Mouse (Mus musculus) heart, postnatal 14 days (tissue): ENCODE measurements around the gene Ndufaf2. TPM values are rescaled to one million over a fixed set of nuclear protein-coding genes. Genes with fewer than 3 reads are reported as not detected.

Experiments
- DNase-seq, 2 experiments: peaks; one replicate each; pipeline ENCODE4 v3.0.0; 2021 to 2022
- intact Hi-C: fragments of 180-260 bp; cut with DNase I; formaldehyde crosslinking; loops from one replicate; pipeline ENCODE4 v1.15.1; 2025
- long read RNA-seq, 2 experiments: library from polyadenylated mRNA; stranded (forward); transcript quantifications; one replicate each; pipeline ENCODE4 v2.0.0; 2021
- total RNA-seq, 2 experiments: library from RNA; stranded (reverse); gene quantifications; 2 replicates each; pipeline ENCODE4 v1.2.3; 2021

Ndufaf2 gene
- total RNA-seq: 10 to 100 TPM; 21.0 to 21.2 TPM
- long read RNA-seq, experiment 1, transcript Ndufaf2-201 (4 exons, 678 nt): major isoform, 16 of 18 reads
- long read RNA-seq, experiment 1, partial matches to known transcripts: 0 of 18 reads
- long read RNA-seq, experiment 1, other reads (novel, unspliced or antisense): 1 of 18 reads
- long read RNA-seq, experiment 2, transcript Ndufaf2-201 (4 exons, 678 nt): major isoform, 8 of 9 reads
- long read RNA-seq, experiment 2, partial matches to known transcripts: 0 of 9 reads
- long read RNA-seq, experiment 2, other reads (novel, unspliced or antisense): 1 of 9 reads

DNA sequence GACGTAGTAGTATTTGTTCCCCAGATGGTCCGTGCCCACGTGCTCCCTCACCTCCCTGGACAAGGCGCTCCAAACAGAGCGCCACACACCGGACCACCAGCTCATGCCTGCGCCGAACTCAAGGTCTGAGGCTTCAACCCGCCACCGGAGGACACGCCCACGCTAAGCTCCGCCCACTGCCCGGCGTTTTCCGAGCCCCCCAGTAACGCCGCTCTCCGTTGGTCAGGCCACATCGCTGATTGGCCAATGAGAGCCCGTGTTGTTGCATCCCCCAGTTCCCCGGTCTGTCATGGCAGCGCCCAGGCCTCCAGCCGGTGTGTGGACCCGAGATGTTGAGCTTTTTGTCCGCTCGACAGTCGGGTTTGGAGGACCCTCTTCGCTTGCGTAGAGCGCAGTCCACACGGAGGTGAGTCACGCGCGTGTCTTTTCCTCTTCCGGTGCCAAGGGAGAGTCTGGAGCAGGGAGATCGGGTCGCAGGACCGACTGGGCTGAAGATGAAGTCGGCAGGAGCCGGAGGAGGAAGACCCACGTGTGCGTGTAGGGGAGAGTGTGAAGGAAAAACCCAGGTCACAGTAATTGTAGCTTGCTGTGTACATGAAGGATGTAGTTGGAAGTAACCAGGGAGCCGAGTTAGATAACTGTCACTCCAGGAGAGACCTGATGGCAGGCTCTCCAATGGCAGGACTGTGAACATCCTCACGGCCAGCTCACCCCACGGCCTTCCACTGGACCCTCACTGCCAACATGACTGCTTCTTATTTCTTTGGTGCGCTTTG lies at the start of gene Ndufaf2, which contains the start of gene Ercc8:
Gene Ndufaf2, minus strand, starts transcription at position 159 of the 776 bp plus-strand sequence.
Gene Ercc8, plus strand, starts transcription at position 267 of the 776 bp plus-strand sequence.
- intact Hi-C loops: loop anchor here (2.0 to 10.0 kb wide), 5 partner anchors 159 to 1054 kb away; partner anchors contain the start of gene Depdc1b
- peak; percentile 98 for DNase-seq

- intact Hi-C loops: no loop called here
- DNase-seq: no peak
Observed at GRCm38 (mm10) chr13:108208090-108208489, 49.7 kb upstream of the Ndufaf2 start.

GRCm38 (mm10) chr13:108207447-108207846 lies 49.0 kb upstream of the Ndufaf2 start:
- DNase-seq: no peak
- intact Hi-C loops: no loop called here

GRCm38 (mm10) chr13:108204857-108205256 lies 46.4 kb upstream of the Ndufaf2 start:
- intact Hi-C loops: no loop called here
- DNase-seq: no peak

DNA sequence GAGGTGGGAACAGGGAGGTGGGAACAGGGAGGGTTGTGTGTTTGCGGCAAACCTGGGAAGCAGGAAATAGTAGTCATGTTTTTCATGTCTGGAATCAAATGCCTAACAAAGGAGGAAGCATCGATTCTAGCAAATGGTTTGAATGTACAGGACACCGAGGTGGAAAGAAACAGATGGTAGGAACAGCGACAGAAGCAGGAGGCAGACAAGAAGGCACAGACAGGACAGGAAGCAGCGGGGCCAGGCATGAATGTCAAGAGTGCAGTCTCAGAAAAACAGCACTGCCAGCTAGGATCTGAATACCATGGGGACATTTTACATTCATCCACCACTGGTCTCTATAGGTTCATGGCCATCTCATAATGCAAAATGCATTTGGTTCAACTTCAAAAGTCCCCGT lies 37.1 kb upstream of the Ndufaf2 start:
- no peak for DNase-seq
- intact Hi-C loops: loop anchor here (10.0 kb wide), 1 partner anchor 1019 kb away; no protein-coding TSS in a partner anchor

GRCm38 (mm10) chr13:108191074-108191720 lies 32.8 kb upstream of the Ndufaf2 start:
- intact Hi-C loops: loop anchor here (1.0 to 10.0 kb wide), 2 partner anchors 138 to 1024 kb away; no protein-coding TSS in a partner anchor
- peak; percentile 43 to 60 for DNase-seq

DNA sequence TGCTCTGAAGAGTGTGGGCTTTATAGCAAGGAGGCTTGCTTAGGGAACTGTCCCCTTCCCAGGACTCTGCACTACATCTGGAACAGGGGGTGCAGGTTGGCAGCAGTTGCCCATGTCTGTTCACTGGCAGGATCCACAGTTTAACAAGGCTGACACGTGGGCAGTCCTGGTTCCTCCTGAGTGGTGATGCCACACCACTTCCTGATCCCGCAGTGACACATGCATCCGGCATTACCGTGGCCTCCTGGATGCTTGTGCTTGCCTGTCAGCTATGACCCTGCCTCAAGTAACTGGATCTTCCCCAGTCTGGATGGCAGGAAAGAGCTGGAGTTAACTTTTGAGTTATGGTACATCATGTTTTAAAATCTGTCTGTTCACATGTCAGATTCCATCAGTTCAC lies 29.6 kb upstream of the Ndufaf2 start:
- intact Hi-C loops: no loop called here
- no peak for DNase-seq

- DNase-seq: no peak
- intact Hi-C loops: no loop called here
Observed at GRCm38 (mm10) chr13:108185530-108185929, 27.1 kb upstream of the Ndufaf2 start.

DNA sequence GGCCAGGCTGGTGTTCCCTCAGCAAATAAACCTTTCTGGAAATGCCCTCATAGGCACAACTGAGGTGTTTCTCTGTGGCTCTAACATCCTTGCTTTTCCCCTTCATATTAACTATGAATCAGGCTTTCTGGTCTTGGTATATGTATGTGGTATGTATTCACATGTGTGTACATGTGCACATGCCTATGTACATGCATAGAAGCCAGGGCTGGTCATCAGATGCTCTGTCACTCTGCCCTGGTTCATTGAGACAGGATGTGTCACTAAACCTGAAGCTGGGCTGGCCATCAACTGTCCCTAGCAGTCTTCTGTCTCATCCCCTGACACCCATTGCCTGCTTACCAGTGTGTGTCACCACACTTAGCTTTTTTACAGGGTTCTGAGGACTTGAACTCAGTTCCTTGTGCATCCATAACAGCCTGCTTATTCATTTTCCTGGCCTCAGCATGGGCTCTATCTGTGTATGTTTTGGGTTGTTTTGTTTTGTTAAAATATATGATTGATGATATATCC lies 26.4 kb upstream of the Ndufaf2 start:
- no peak for DNase-seq
- intact Hi-C loops: no loop called here

- intact Hi-C loops: no loop called here
- no peak for DNase-seq
Observed at GRCm38 (mm10) chr13:108180821-108181220, 22.4 kb upstream of the Ndufaf2 start.

GRCm38 (mm10) chr13:108179618-108180017 lies 21.2 kb upstream of the Ndufaf2 start:
- DNase-seq: no peak
- intact Hi-C loops: no loop called here

DNA sequence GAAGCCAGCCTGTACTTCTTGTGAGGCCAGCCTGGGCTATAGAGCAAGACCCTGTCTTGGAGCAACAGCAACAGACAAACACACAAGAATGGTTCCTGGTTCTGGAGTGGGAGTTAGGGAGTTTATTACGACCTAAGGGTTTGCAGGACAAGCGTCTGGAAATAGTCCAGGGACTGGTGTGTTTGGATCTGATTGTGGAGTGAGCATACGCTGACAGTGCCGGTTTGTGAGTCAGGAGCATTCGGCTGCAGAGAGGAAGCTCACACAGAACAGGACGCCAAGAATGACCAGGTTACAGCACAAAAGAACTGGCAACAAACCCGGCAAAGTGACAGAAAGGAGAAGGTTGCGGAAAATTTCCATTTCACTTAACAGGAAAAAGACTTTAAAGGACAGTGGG lies 12.1 kb upstream of the Ndufaf2 start:
- intact Hi-C loops: no loop called here
- DNase-seq: no peak

DNA sequence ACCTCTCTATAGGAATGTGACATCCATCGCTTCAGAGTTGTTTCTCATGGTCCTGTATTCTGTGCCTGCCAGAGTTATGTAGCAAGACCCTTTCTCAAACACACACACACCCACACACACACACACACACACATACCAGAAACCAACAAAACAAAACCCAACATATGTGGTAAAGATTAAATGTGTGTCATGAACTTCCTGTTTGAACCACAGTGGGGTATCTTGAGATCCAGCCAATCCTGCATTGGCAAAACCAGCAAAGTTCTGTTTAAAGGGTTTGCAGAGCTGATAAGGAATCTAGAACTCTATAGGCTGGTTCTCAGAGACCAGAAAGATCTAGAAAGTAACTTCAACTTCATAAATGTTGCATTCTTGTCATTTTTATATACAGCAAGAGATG lies 11.6 kb upstream of the Ndufaf2 start:
- no peak for DNase-seq
- intact Hi-C loops: no loop called here

DNA sequence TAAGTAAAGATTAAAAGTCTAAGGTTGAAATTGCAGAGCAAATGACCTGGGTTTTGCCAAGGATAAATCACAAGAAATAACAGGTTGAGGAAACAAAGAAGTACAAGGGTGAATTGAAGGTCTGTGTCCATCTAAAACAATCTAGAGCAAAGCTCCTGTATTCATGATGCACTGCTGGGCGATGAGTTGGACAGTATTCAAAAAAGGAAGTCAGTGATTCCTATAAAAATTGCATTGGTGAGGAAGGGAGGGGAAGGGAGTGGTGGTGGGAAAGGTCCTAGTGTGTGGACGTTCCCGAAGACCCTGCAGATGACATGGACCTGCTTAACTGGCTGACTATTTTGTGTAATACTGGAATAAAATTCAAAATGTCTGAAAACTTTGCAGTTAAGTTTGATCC lies 6.2 kb upstream of the Ndufaf2 start:
- DNase-seq: no peak
- intact Hi-C loops: no loop called here

GRCm38 (mm10) chr13:108163912-108164311 lies 5.5 kb upstream of the Ndufaf2 start:
- no peak for DNase-seq
- intact Hi-C loops: no loop called here

- intact Hi-C loops: loop anchor here (2.0 to 10.0 kb wide), 5 partner anchors 157 to 1052 kb away; partner anchors contain the start of gene Depdc1b
- DNase-seq: no peak
Observed at GRCm38 (mm10) chr13:108159963-108160362, 1.5 kb upstream of the Ndufaf2 start.

GRCm38 (mm10) chr13:108159241-108159575 lies 785 bp upstream of the Ndufaf2 start:
- no peak for DNase-seq
- intact Hi-C loops: loop anchor here (2.0 to 10.0 kb wide), 5 partner anchors 158 to 1053 kb away; partner anchors contain the start of gene Depdc1b

- intact Hi-C loops: loop anchor here (2.0 to 10.0 kb wide), 5 partner anchors 159 to 1054 kb away; partner anchors contain the start of gene Depdc1b
- DNase-seq: peak in 1 of 2 experiments; percentile 40
Observed at GRCm38 (mm10) chr13:108157732-108158464, 525 bp downstream of the Ndufaf2 start.

DNA sequence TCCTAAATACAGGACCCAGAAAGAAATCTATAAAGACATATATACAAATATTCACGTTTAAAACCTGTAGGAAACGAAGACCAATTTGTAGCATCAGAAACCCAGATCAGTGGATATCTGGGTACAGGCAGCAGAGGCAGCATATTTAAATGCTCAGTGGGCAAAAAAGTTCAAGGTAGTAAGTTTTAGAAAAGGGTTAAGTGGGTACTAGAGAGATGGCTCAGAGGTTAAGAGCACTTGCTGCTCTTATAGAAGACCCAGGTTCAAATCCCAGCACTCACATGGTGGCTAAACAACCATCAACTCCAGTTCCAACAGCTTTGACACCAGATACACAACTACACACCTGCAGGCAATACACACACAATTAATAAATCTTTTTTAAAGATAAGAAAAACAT lies 1.3 kb downstream of the Ndufaf2 start:
- intact Hi-C loops: loop anchor here (5.0 to 10.0 kb wide), 4 partner anchors 160 to 1055 kb away; partner anchors contain the start of gene Depdc1b
- DNase-seq: no peak
